Mouse (Mus musculus) stomach, embryonic 15.5 days (tissue): Measurements from ENCODE around the gene Pnkd. TPM values are rescaled to one million over a fixed set of nuclear protein-coding genes. Genes with fewer than 3 reads are reported as not detected.

Experiments used
- ATAC-seq: fragments of 200-750 bp; cut with Nextera tagmentation; 2 replicates; pipeline ENCODE4 v1.8.0; 2017; ENCODE audit warnings: low read depth, moderate number of reproducible peaks, moderate TSS enrichment; ENCODE audit not compliant: insufficient read depth, low FRiP score
- H3K27ac ChIP-seq: fragments of 300-500 bp; sonication (generic); 2 replicates; pipeline ENCODE4 v1.5.1; 2015; ENCODE audit warnings: mild to moderate bottlenecking, inconsistent platforms
- H3K27me3 ChIP-seq: fragments of 300-500 bp; sonication (generic); replicated peaks from 2 replicates; pipeline ENCODE4 v1.6.1; 2015; ENCODE audit warnings: inconsistent platforms
- H3K36me3 ChIP-seq: fragments of 300-500 bp; sonication (generic); 2 replicates; pipeline ENCODE4 v1.6.1; 2015; ENCODE audit warnings: inconsistent platforms
- H3K4me1 ChIP-seq: fragments of 300-500 bp; sonication (generic); 2 replicates; pipeline ENCODE4 v1.6.1; 2015; ENCODE audit warnings: inconsistent platforms
- H3K4me2 ChIP-seq: fragments of 300-500 bp; sonication (generic); 2 replicates; pipeline ENCODE4 v1.6.1; 2015; ENCODE audit warnings: mild to moderate bottlenecking, inconsistent platforms
- H3K4me3 ChIP-seq: fragments of 300-500 bp; sonication (generic); replicated peaks from 2 replicates; pipeline ENCODE4 v1.5.1; 2015; ENCODE audit warnings: inconsistent platforms
- H3K9ac ChIP-seq: fragments of 300-500 bp; sonication (generic); 2 replicates; pipeline ENCODE4 v1.6.1; 2015; ENCODE audit warnings: inconsistent platforms
- H3K9me3 ChIP-seq: fragments of 300-500 bp; sonication (generic); 2 replicates; pipeline ENCODE4 v1.6.1; 2016; ENCODE audit warnings: inconsistent platforms
- WGBS: fragments of 180-500 bp; shearing (Covaris S2); methylation state at CpG from one replicate; pipeline ENCODE4 v1.1.7; 2015; 5-methylcytosine and 5-hydroxymethylcytosine counted together
- polyA plus RNA-seq: library from polyadenylated mRNA; unstranded; fragments of >200 nt; fragmentation: Nextera tagmentation; extraction: Ambion mirVana; gene quantifications from 2 replicates; pipeline ENCODE4 v1.2.1, GENCODE M21; 2015

Gene Pnkd
- polyA plus RNA-seq, 1 experiment from 2014 or later = 117 TPM

- H3K9me3 ChIP-seq = no peaks in the 10 kb centered on the region
- no peaks in the 10 kb centered on the region for H3K27me3 ChIP-seq
- no peak overlapping the region for H3K9ac ChIP-seq
- H3K4me2 ChIP-seq = no peak overlapping the region; the same call in 1 of the 2 replicates
- peak; percentile 83 for ATAC-seq
- peaks cover 9% of the 10 kb centered on the region; the same call in 1 of the 2 replicates for H3K4me1 ChIP-seq
- no peak overlapping the region for H3K4me3 ChIP-seq
- peak overlapping the region; percentile 90 for H3K27ac ChIP-seq
- H3K36me3 ChIP-seq = peaks cover 29% of the 10 kb centered on the region
- WGBS = 59% methylated on average over 5 of the region's 5 CpGs
Observed at GRCm38 (mm10) chr1:74249331-74249980, 35.3 kb upstream of the Pnkd start.

- WGBS = 81% methylated on average over 4 of the region's 4 CpGs
- peaks cover 9% of the 10 kb centered on the region; the same call in 1 of the 2 replicates for H3K4me1 ChIP-seq
- no peak overlapping the region; the same call in 1 of the 2 replicates for H3K4me2 ChIP-seq
- H3K9ac ChIP-seq = no peak overlapping the region
- H3K4me3 ChIP-seq = no peak overlapping the region
- H3K27me3 ChIP-seq = no peaks in the 10 kb centered on the region
- ATAC-seq = no peak
- H3K9me3 ChIP-seq = no peaks in the 10 kb centered on the region
- peak overlapping the region; percentile 90; the same call in 1 of the 2 replicates for H3K27ac ChIP-seq
- H3K36me3 ChIP-seq = peaks cover 32% of the 10 kb centered on the region
Observed at GRCm38 (mm10) chr1:74250096-74250495, 34.6 kb upstream of the Pnkd start.

GRCm38 (mm10) chr1:74255704-74256345, 28.9 kb upstream of the Pnkd start:
- Histone ChIP-seq H3K4me3 (no peak overlapping the region), H3K27ac (no peak overlapping the region), H3K4me1 (no peaks in the 10 kb centered on the region), H3K27me3 (no peaks in the 10 kb centered on the region), H3K9me3 (no peaks in the 10 kb centered on the region), H3K36me3 (peaks cover 62% of the 10 kb centered on the region), H3K4me2 (no peak overlapping the region), H3K9ac (no peak overlapping the region)
- ATAC-seq = no peak
- 92% methylated on average over 8 of the region's 8 CpGs for WGBS

GRCm38 (mm10) chr1:74256782-74257181, 27.9 kb upstream of the Pnkd start:
- Histone ChIP-seq H3K27ac (no peak overlapping the region), H3K9me3 (no peaks in the 10 kb centered on the region), H3K9ac (no peak overlapping the region), H3K27me3 (no peaks in the 10 kb centered on the region), H3K4me1 (no peaks in the 10 kb centered on the region), H3K36me3 (peaks cover 55% of the 10 kb centered on the region), H3K4me3 (no peak overlapping the region), H3K4me2 (no peak overlapping the region)
- WGBS = 84% methylated on average over 4 of the region's 4 CpGs
- no peak for ATAC-seq

- 91% methylated on average over 6 of the region's 6 CpGs for WGBS
- Histone ChIP-seq H3K27me3 (no peaks in the 10 kb centered on the region), H3K9ac (no peak overlapping the region), H3K36me3 (peaks cover 78% of the 10 kb centered on the region), H3K4me3 (no peak overlapping the region), H3K27ac (no peak overlapping the region), H3K4me1 (no peaks in the 10 kb centered on the region), H3K9me3 (no peaks in the 10 kb centered on the region), H3K4me2 (no peak overlapping the region)
- no peak for ATAC-seq
Observed at GRCm38 (mm10) chr1:74262510-74262909, 22.2 kb upstream of the Pnkd start.

GRCm38 (mm10) chr1:74268750-74269149, 16.0 kb upstream of the Pnkd start:
- Histone ChIP-seq H3K27me3 (no peaks in the 10 kb centered on the region), H3K9ac (no peak overlapping the region), H3K36me3 (peaks cover 49% of the 10 kb centered on the region), H3K4me2 (no peak overlapping the region), H3K4me3 (no peak overlapping the region), H3K9me3 (no peaks in the 10 kb centered on the region), H3K27ac (no peak overlapping the region), H3K4me1 (no peaks in the 10 kb centered on the region)
- WGBS = 79% methylated on average over 8 of the region's 8 CpGs
- no peak for ATAC-seq

GRCm38 (mm10) chr1:74271659-74272058, 13.1 kb upstream of the Pnkd start:
- WGBS = 47% methylated on average over 4 of the region's 4 CpGs
- Histone ChIP-seq H3K27ac (peak overlapping the region; percentile 12; the same call in 1 of the 2 replicates), H3K4me1 (peaks cover 18% of the 10 kb centered on the region; the same call in 1 of the 2 replicates), H3K9me3 (no peaks in the 10 kb centered on the region), H3K9ac (no peak overlapping the region), H3K27me3 (no peaks in the 10 kb centered on the region), H3K36me3 (peaks cover 21% of the 10 kb centered on the region), H3K4me2 (no peak overlapping the region), H3K4me3 (no peak overlapping the region)
- no peak for ATAC-seq

GRCm38 (mm10) chr1:74275015-74275414, 9.7 kb upstream of the Pnkd start:
- peak overlapping the region; percentile 77 for H3K27ac ChIP-seq
- H3K9ac ChIP-seq = no peak overlapping the region
- peak; percentile 62 for ATAC-seq
- H3K36me3 ChIP-seq = peaks cover 15% of the 10 kb centered on the region; the same call in 1 of the 2 replicates
- 20% methylated on average over 9 of the region's 9 CpGs for WGBS
- H3K27me3 ChIP-seq = no peaks in the 10 kb centered on the region
- H3K9me3 ChIP-seq = no peaks in the 10 kb centered on the region
- no peak overlapping the region for H3K4me2 ChIP-seq
- peaks cover 21% of the 10 kb centered on the region; the same call in 1 of the 2 replicates for H3K4me1 ChIP-seq
- H3K4me3 ChIP-seq = no peak overlapping the region

- no peak overlapping the region for H3K27ac ChIP-seq
Observed at GRCm38 (mm10) chr1:74277041-74277440, 7.7 kb upstream of the Pnkd start.

GRCm38 (mm10) chr1:74277883-74278537, 6.7 kb upstream of the Pnkd start:
- H3K36me3 ChIP-seq = peaks cover 44% of the 10 kb centered on the region
- no peak overlapping the region for H3K4me2 ChIP-seq
- H3K27me3 ChIP-seq = no peaks in the 10 kb centered on the region
- WGBS = 58% methylated on average over 8 of the region's 8 CpGs
- no peak overlapping the region for H3K27ac ChIP-seq
- no peak for ATAC-seq
- peaks cover 40% of the 10 kb centered on the region for H3K4me1 ChIP-seq
- no peak overlapping the region for H3K9ac ChIP-seq
- H3K9me3 ChIP-seq = no peaks in the 10 kb centered on the region
- H3K4me3 ChIP-seq = no peak overlapping the region

More at GRCm38 (mm10) chr1:74277041-74277440, 7.7 kb upstream of the Pnkd start:
- H3K4me2 ChIP-seq = peak overlapping the region; percentile 16; the same call in 1 of the 2 replicates
- H3K27me3 ChIP-seq = no peaks in the 10 kb centered on the region
- no peak overlapping the region for H3K4me3 ChIP-seq
- H3K9ac ChIP-seq = no peak overlapping the region
- no peak for ATAC-seq
- peaks cover 35% of the 10 kb centered on the region for H3K36me3 ChIP-seq
- peaks cover 32% of the 10 kb centered on the region; the same call in 1 of the 2 replicates for H3K4me1 ChIP-seq
- WGBS = 57% methylated on average over 6 of the region's 6 CpGs
- H3K9me3 ChIP-seq = no peaks in the 10 kb centered on the region

GRCm38 (mm10) chr1:74278538-74278937, 6.2 kb upstream of the Pnkd start, which contains the start of gene Gpbar1:
TSS of gene Gpbar1 (plus strand) at chr1:74278550.
- Histone ChIP-seq H3K9ac (no peak within 1 kb of the TSS), H3K4me3 (no peak within 1 kb of the TSS), H3K4me1 (peaks cover 44% of the 10 kb centered on the region), H3K9me3 (no peaks in the 10 kb centered on the region), H3K4me2 (peak within 1 kb of the TSS; percentile 16; the same call in 1 of the 2 replicates), H3K36me3 (peaks cover 47% of the 10 kb centered on the region), H3K27me3 (no peaks in the 10 kb centered on the region), H3K27ac (no peak within 1 kb of the TSS)
- no peak for ATAC-seq
- WGBS = 93% methylated on average over 10 of the region's 10 CpGs

- no peaks in the 10 kb centered on the region for H3K27me3 ChIP-seq
- H3K9me3 ChIP-seq = no peaks in the 10 kb centered on the region
- H3K36me3 ChIP-seq = peaks cover 47% of the 10 kb centered on the region
- WGBS = 83% methylated on average over 11 of the region's 11 CpGs
- H3K4me3 ChIP-seq = no peak overlapping the region
- no peak overlapping the region for H3K27ac ChIP-seq
- H3K4me2 ChIP-seq = no peak overlapping the region
- peaks cover 46% of the 10 kb centered on the region for H3K4me1 ChIP-seq
- no peak overlapping the region for H3K9ac ChIP-seq
- ATAC-seq = no peak
Observed at GRCm38 (mm10) chr1:74278988-74279387, 5.7 kb upstream of the Pnkd start.
